Mouse (Mus musculus) kidney, adult 2 months (tissue): ENCODE data around the gene Eef1akmt2.

ENCODE experiments used
- CTCF ChIP-seq: fragments of 200-500 bp; conservative IDR thresholded peaks from 2 replicates; pipeline ENCODE4 v1.5.1; 2011; ENCODE audit warnings: low read depth, mild to moderate bottlenecking, control low read depth, low read length, moderate library complexity, mixed read lengths; ENCODE audit not compliant: insufficient read depth, insufficient read length
- POLR2A ChIP-seq: fragments of 200-500 bp; IDR thresholded peaks from one replicate; pipeline ENCODE4 v1.6.1; 2011; ENCODE audit warnings: low read depth, low read length, control low read depth

- TF ChIP-seq POLR2A (no peak), CTCF (no peak)
These were observed 20.6 kb upstream of the Eef1akmt2 start for GRCm38 (mm10) chr7:132873043-132873442.
